Mouse (Mus musculus) lung, adult 2 months (tissue): ENCODE data around the gene Theg.

ENCODE experiments used
- CTCF ChIP-seq: fragments of 200-500 bp; IDR thresholded peaks from 2 replicates; pipeline ENCODE4 v1.5.1; 2011; ENCODE audit warnings: mild to moderate bottlenecking, low read length, control low read depth; ENCODE audit not compliant: insufficient read depth
- POLR2A ChIP-seq: fragments of 200-500 bp; IDR thresholded peaks from 2 replicates; pipeline ENCODE4 v1.6.1; 2011; ENCODE audit warnings: low read depth, mild to moderate bottlenecking, control low read depth, low read length, borderline replicate concordance; ENCODE audit errors: extremely low read depth

DNA sequence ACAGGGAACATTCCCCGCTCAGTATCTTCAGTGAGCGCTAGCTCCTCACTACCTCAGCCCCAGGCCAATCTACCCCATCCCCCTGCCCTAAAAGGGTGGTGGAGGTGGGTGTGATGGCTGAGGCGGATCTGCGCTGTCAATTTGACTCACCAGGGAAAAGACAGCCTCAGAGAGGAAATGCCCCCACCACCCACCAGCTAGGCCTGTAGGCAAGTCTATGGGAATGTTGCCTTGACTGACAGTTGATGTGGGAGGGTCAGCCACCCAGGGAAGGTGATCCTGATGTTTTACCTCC, 10.8 kb upstream of the Theg start:
- TF ChIP-seq POLR2A: no peak
- no peak for TF ChIP-seq CTCF
